Mouse (Mus musculus) urinary bladder, postnatal 25 days (tissue): ENCODE results near the gene Krt76.

Experiments used
- DNase-seq: peaks from one replicate; pipeline ENCODE4 v3.0.0; 2022; ENCODE audit warnings: low spot score

Krt76 gene

GRCm38 (mm10) chr15:101892820-101893219, at the start of gene Krt76:
Gene Krt76 (minus strand): TSS chr15:101892920.
- no peak for DNase-seq

DNA sequence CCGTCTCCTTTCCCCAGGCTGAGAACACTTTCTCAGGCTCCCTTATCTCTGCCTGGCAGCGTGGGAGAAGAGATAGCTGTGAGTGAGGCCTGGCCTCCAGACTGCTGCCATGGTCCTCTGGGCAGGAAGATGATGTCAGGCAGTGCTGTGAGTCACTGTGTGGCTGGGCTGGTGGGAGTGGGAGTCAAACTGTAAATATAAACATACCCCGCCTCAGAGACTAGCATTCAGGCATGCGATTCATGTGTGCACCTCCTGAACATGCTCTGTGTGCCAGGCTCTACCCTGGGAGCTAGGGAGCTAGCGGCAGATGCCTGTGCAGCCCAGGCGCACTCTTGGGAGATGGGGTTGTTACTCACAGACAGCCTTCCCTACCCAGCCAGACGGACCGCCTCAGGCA, 49.2 kb upstream of the Krt76 start:
- peak; percentile 24 for DNase-seq

DNA sequence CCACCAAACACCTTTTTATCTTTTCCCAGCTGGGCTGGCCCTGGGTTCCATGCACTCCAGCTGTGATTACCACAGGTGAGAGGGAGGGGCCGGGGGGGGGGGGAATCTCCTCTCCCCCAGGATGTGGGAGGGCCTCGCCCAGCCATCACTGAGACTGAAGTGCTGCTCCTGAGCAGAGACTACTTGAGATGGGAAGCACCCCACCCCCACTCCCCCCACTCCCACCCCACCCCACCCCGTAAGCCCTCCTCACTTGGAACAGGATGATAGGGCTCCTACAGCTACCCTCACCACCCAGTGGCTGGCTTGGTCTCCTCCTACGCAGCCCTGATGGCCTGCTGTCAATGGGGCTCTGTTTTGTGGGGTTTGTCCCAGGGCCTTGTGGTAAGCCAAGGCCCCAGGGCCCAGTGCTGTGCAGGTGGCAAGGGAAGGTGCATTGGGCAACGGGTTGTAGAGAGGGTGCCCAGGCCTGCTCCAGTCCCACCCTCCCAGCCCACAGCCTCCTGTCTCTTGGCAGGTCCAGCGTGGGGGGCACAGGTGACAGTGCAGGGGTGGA, 47.6 kb upstream of the Krt76 start, which contains the start of gene Krt79:
Krt79 (minus strand) TSS at position 51 of the 556 bp plus-strand sequence.
- no peak for DNase-seq

GRCm38 (mm10) chr15:101938600-101939308, 46.0 kb upstream of the Krt76 start:
- peak; percentile 36 for DNase-seq

GRCm38 (mm10) chr15:101933024-101933423, 40.3 kb upstream of the Krt76 start:
- DNase-seq: no peak

- DNase-seq: peak; percentile 49
These were observed 36.9 kb upstream of the Krt76 start for GRCm38 (mm10) chr15:101929666-101930065.

DNA sequence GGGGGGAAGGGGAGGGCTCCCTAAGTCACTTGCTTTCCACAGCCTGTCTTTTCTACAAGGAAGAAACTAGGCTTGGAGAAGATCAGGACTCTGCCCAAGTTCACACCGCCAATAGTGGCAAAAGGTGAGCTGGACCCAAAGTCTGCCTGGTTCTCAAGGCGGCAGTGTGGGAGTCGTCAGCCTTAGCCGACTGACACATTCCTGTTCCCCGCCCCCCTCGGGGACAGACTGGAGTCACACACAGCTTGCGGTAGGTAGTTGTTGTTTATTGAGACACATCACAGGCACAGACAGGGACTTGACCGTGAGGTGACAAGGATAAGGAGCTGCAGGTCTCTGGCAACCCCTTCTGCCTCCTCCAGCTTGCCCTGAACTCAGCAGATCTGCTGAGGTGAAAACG, 36.4 kb upstream of the Krt76 start:
- DNase-seq: no peak

- DNase-seq: no peak
These were observed 34.8 kb upstream of the Krt76 start for GRCm38 (mm10) chr15:101927340-101928080.

DNA sequence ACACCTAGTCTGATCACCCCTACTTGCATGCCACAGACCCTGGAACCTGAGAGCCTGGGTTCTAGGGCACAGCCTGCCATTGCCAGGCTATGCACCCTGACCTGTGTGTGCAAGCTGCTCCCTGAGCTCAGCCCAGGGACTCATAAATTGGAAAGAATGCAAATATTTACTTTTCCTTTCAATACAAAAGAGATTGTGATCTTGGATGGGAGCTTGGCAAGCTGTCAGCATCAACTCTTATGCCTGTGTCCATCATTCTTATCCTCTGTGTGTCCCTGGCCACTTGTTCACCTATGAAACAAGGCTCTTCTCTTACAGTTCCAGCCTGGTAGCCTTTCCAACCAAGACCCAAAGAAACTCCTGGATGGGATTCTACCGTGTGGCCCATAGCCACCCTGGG, 32.3 kb upstream of the Krt76 start:
- DNase-seq: no peak

DNA sequence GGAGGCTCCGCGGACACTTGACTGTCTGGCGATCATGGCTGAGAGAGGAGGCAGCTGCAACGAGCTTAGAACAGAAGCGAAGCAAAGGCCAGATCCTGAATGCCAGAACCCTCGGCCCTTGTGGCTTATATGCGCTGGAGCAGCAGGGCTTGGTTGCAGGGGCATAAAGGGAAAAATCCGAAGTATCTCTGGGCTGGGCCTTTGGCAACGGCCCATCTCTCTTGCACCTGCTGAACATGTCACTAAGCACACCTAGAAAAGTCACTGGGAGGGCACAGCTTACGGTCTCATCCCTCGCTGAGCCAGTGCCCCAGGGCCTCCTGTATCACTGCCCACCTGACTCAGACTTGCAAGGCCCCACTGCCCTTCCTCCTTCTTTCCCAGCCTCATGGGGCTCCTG, 31.9 kb upstream of the Krt76 start, which contains the start of gene Krt4:
Krt4 (minus strand) TSS at position 101 of the 400 bp plus-strand sequence.
- no peak for DNase-seq

DNA sequence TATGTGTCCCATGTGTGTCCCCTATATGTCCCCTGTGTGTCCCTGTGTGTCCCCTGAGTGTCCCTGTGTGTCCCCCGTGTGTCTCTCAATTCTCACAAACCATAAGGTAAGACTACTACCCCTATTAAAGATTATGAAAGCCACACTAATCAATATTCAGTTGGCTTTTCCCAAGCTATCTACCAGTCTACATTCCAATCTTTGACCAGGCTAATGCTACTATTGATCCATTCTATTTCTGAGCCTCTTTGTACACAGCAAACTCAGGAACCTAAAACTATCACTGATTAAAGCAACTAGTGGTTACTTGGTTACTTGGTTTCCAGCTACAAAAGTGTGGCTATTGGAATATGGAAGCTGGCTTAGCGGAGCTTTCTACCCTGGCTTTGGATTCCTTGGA, 29.6 kb upstream of the Krt76 start:
- DNase-seq: no peak

- DNase-seq: no peak
These were observed 23.4 kb upstream of the Krt76 start for GRCm38 (mm10) chr15:101916072-101916471.

DNA sequence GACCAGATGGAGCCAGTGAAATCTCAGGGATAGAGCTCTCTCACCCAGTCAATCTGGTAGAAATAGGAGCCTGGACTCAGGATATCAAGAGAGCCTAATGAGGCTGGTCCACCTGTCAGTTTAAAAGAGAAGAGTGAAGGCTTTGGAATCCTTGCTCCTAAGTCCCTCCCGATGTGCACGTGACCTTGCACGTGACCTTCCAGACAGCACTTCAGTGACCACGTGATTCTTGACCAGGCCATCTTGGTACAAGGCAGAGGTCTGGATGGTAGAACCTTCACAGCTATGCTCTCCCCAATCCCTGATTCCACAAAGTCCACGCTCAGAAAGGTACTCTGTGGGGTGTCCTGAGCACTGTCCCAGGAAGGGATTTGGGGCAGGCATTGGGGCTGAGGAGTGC, 12.1 kb upstream of the Krt76 start:
- no peak for DNase-seq

DNA sequence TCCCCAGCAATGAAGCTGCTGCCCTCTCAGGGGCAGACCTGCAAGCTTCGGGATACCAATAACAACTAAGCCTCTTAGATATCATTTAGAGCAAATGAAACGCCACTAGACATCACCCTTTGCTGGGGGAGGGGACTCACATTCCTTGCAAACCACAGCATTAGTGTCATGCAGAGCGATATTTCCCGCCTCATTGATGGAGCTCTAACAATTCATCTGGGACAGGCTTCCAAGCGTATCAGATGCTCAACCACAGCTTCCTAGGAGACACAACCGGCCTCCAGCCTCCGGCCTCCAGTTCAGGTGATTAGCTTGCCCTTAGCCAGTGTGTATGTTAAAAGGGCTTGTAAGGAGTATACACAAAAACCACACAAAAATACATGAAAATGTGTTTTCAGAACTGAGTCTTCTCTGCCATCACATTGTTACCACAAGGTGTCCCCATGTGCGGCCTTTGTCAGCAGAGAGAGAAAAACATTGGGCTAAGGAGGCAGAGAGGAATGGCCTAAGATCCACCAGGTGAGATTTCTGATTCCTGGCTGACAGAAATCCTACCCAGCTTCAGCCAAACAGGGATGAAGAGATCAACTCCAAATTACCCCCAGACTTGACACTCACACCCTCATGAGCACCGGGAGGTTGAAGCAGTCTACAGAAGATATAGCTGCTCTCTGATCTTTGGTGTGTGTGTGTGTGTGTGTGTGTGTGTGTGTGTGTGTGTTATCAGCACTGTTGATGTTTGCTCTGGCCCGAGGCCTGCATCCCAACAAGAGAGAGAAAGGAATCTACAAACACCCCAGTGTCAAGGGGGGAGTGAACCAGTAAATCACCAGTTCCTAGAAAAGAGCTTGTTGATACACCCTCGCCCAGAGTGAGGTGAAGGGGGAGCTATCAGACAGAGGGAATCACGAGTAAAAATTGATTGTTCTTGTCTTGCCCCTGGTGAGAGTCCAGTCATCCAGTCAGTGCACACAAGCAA, 9.7 kb upstream of the Krt76 start:
- no peak for DNase-seq

GRCm38 (mm10) chr15:101895216-101895615, 2.5 kb upstream of the Krt76 start:
- DNase-seq: no peak

DNA sequence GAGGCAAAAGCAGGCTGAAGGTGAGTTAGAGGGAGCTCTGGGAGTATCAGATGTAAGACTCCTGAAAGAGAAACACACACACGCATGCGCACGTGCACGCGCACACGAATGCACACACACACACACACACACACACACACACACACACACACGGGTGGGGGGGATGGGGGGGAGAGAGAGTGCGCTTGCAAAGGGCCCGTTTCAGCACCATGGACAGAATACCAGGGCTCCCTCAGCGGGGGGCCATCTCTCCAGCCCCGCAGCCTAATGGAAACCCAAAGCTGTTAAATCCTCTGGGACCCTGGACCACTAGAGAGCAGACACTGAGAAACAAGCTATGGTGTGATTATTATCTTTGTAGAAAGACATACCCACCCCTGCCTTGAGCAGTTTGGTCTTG, 12.9 kb downstream of the Krt76 start:
- DNase-seq: no peak

DNA sequence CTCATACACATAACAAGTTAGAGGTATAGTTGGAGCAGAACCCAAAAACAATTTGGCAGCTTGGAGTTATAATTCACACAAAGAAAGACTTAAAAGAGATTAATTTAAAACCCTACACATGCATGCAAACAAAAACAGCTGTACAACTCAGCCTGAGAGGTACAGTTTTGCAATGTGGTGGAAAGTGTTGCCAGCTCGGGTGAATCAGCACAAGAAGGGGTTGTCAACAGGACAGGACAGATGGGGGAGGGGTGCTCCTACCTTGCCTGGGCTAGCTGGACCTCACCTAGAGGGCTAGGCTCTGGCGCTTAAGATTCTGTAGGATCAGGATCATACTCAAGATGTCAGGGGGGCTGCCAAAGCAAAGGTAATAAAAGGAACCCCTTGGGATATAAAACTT, 14.7 kb downstream of the Krt76 start:
- DNase-seq: no peak

DNA sequence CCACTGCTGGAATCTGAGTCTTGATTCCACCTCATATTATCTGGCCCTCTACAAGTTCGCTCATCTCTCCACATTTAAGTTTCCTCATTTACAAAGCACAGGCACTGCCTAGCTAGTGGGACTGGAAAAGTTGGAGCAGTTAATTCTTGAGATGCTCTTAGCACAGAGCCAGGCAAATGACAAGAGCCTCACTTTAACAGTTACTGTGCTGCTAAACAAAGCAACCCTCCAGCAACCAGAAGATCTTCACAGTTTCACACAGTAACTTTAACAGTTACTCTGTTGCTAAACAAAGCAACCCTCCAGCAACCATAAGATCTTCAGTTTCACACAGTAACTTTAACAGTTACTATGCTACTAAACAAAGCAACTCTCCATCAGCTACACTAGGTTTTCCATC, 18.3 kb downstream of the Krt76 start:
- no peak for DNase-seq

DNA sequence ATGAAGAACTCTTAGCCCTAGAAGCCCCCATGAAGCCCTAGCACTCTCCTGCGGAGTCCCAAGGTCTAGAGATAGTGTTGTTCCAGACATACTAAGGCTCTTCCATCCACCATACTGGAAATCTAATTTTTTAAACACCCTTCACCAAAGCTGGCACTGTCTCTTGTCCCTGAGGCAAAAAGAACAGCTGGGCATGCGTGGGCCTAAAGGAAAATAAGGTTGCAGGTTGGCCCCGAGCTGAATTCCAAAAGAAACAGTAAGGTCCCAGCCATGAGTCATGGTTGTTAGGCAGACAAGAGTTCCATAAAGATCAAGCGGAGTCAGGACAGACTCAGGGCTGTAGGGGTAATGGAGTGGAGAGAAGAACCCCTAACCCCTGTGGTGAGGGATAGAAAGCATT, 19.5 kb downstream of the Krt76 start:
- no peak for DNase-seq

DNA sequence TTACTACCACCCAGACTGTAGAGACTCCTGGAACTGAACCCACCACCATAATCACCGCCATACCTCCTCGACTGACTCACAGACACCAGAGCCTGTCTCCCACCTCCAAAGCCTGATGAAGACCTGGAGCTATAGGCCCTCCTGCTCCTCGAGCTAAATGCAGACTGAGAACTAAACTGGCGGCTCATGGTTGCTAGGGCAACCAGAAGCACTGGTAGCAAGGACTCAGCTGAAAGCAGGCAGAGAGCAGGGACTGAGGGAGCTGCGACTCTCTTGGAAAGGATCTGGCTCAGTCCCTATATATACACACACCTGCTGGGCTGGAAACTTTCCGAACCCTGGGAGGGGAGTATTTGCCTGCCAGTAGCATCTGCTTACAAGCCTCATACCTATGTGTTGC, 23.3 kb downstream of the Krt76 start, which contains the start of gene Krt77:
Krt77 (minus strand) TSS at position 275 of the 400 bp plus-strand sequence.
- no peak for DNase-seq

GRCm38 (mm10) chr15:101866754-101867153, 26.0 kb downstream of the Krt76 start:
- DNase-seq: no peak
